Mouse (Mus musculus): ENCODE data around the gene Myo1e. TPM values are rescaled to one million over a fixed set of nuclear protein-coding genes. Genes with fewer than 3 reads are reported as not detected.

Gene Myo1e
- total and polyA plus RNA-seq, 3 experiments, result 82.3 to 186 (median 98.7) TPM

DNA sequence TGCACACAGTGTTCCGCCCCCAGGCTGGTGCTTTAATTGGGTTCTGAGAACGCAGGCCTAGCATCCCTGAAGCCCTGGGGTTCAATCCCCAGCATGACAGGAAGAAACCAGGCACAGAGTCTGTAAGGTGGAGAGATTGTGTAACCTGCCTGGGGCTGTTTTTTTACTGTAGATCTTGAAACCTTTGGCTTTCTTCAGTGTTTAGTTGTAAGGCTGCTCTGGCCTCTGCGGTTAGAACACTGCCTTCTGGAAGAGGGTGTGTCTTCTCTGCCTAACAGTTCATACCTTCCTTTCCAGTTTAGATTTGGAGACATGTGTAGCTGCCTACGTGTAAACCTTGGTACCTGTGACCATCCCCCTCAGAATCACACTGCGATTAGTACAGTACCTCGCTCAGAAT lies 67.3 kb downstream of the Myo1e start:
- no peak for DNase-seq (ENCODE audit: extremely low read depth)
- H3K9me3 ChIP-seq (replicated peaks; ENCODE audit: low read length), result peaks cover 3% of the 10 kb centered on the region
- no peak overlapping the region for H3K4me2 ChIP-seq (ENCODE audit: insufficient read depth, low read depth, poor library complexity, severe bottlenecking)
- peaks cover 19% of the 10 kb centered on the region for H3K79me2 ChIP-seq (replicated peaks; ENCODE audit: control insufficient read depth, extremely low read depth, insufficient read depth, poor library complexity, severe bottlenecking)
- H3K9ac ChIP-seq (ENCODE audit: insufficient read depth, low read depth), result no peak overlapping the region
- H3K4me1 ChIP-seq (ENCODE audit: control insufficient read depth in 1 of 2, insufficient read depth in 2 of 2), result peaks cover 19 to 69% of the 10 kb centered on the region in 2 experiments
- no peak overlapping the region for H3K27ac ChIP-seq (ENCODE audit: insufficient read depth, low read depth)
- no peak overlapping the region for H3K4me3 ChIP-seq (replicated peaks in 1 of 3; ENCODE audit: low read depth in 2 of 3, low read length in 2 of 3, poor library complexity in 1 of 3)
- H3K36me3 ChIP-seq (replicated peaks in 1 of 2; ENCODE audit: control insufficient read depth in 1 of 2, insufficient read depth in 1 of 2, low read length in 1 of 2), result peaks cover 5 to 80% of the 10 kb centered on the region in 2 experiments
- in situ Hi-C loops (cut with MboI; ENCODE audit: low pct_ligation_motif_present, low pct_unique_long_range_greater_than_20kb, low sequenced_read_pairs) (no loop called here), dilution Hi-C loops (cut with MboI; ENCODE audit: extremely low pct_ligation_motif_present, extremely low pct_unique_long_range_greater_than_20kb, low sequenced_read_pairs) (no loop called here)
- H3K27me3 ChIP-seq (replicated peaks), result no peaks in the 10 kb centered on the region
- TF ChIP-seq KAT2A (IDR thresholded peaks at IDR 0.05; ENCODE audit: insufficient replicate concordance, low read length) (no peak), CHD2 (IDR thresholded peaks at IDR 0.05; ENCODE audit: low read length) (no peak), JUN (IDR thresholded peaks at IDR 0.05; ENCODE audit: insufficient read depth, low read depth, low read length) (no peak), MAX (IDR thresholded peaks at IDR 0.05; ENCODE audit: low read length) (no peak), JUND (conservative IDR thresholded peaks at IDR 0.05; ENCODE audit: low read depth, low read length) (no peak), USF1 (IDR thresholded peaks at IDR 0.05; ENCODE audit: low read depth, low read length) (no peak), GABPA (IDR thresholded peaks at IDR 0.05; ENCODE audit: insufficient replicate concordance, low read depth, low read length) (no peak), SIN3A (IDR thresholded peaks at IDR 0.05; ENCODE audit: low read length) (no peak), POLR2AphosphoS2 (IDR thresholded peaks at IDR 0.05; ENCODE audit: low read depth, low read length) (no peak), IRF4 (IDR thresholded peaks at IDR 0.05; ENCODE audit: low read depth, low read length) (no peak), MAZ (IDR thresholded peaks at IDR 0.05; ENCODE audit: low read depth, low read length) (no peak), ZNF384 (IDR thresholded peaks at IDR 0.05; ENCODE audit: low read depth, low read length) (no peak), POLR2A (IDR thresholded peaks at IDR 0.05; ENCODE audit: low read depth, low read length) (no peak), EP300 (IDR thresholded peaks at IDR 0.05; ENCODE audit: low read length) (no peak), NRF1 (IDR thresholded peaks at IDR 0.05; ENCODE audit: low read depth, low read length) (no peak), HCFC1 (IDR thresholded peaks at IDR 0.05; ENCODE audit: low read depth, low read length) (no peak), TCF12 (IDR thresholded peaks at IDR 0.05; ENCODE audit: low read depth, low read length) (no peak), MEF2A (IDR thresholded peaks at IDR 0.05; ENCODE audit: borderline replicate concordance, low read depth, low read length) (no peak), MYC (IDR thresholded peaks at IDR 0.05; ENCODE audit: low read depth, low read length) (no peak)

DNA sequence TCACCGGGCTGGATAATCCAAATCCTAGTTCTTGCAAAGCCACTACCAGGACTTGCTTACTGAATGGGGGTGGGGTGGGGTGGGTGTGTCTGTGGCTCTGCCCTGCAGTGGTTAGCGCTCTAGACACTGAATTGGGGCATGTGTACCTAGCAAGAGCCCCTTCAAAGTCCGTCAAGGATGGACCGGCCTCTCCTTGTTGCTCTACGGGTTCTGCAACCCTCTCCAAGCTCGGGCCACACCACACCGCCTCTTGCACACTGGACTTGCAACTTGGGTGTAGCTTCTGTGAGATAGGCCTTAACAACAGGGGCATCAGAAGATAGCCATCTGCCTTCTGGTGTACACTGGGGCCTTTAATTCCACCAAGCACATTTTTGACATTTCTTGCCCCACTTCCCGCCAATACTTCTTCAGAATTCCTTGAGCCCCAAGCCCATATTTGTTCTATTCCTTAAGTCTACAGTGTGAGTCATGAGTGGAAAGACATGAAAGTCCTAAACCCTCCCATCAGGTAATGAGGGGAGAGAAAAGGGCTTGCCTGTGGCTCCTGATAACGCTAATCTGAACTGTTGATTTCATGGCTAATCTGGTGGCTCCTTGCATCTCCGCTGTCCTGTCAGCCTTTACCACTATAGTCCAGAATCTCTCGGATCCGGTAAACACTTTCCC lies 67.9 kb downstream of the Myo1e start:
- TF ChIP-seq MXI1 (IDR thresholded peaks at IDR 0.05; ENCODE audit: low read depth, low read length), result no peak
- no peak for TF ChIP-seq UBTF (IDR thresholded peaks at IDR 0.05; ENCODE audit: low read depth, low read length)
- no peak for TF ChIP-seq USF1 (IDR thresholded peaks at IDR 0.05; ENCODE audit: low read depth, low read length)
- TF ChIP-seq RCOR1 (conservative IDR thresholded peaks at IDR 0.05; ENCODE audit: low read depth, low read length), result no peak
- TF ChIP-seq MEF2A (IDR thresholded peaks at IDR 0.05; ENCODE audit: borderline replicate concordance, low read depth, low read length), result no peak
- no peak for TF ChIP-seq ETS1 (conservative IDR thresholded peaks at IDR 0.05; ENCODE audit: low read depth, low read length)
- TF ChIP-seq ZKSCAN1 (IDR thresholded peaks at IDR 0.05; ENCODE audit: borderline replicate concordance, low read depth, low read length), result no peak
- no peak for TF ChIP-seq ZC3H11A (IDR thresholded peaks at IDR 0.05; ENCODE audit: low read depth, low read length)
- TF ChIP-seq HCFC1 (IDR thresholded peaks at IDR 0.05; ENCODE audit: low read depth, low read length), result no peak
- no peak for TF ChIP-seq KAT2A (IDR thresholded peaks at IDR 0.05; ENCODE audit: insufficient replicate concordance, low read length)
- no peak for TF ChIP-seq MYC (IDR thresholded peaks at IDR 0.05; ENCODE audit: low read depth, low read length)
- no peak for TF ChIP-seq E2F4 (IDR thresholded peaks at IDR 0.05; ENCODE audit: insufficient replicate concordance, low read depth, low read length)
- no peak for TF ChIP-seq JUN (IDR thresholded peaks at IDR 0.05; ENCODE audit: insufficient read depth, low read depth, low read length)
- no peak for TF ChIP-seq MAFK (IDR thresholded peaks at IDR 0.05; ENCODE audit: insufficient replicate concordance, low read length)
- TF ChIP-seq JUND (conservative IDR thresholded peaks at IDR 0.05; ENCODE audit: low read depth, low read length), result no peak
- TF ChIP-seq TCF12 (IDR thresholded peaks at IDR 0.05; ENCODE audit: low read depth, low read length), result no peak
- TF ChIP-seq RAD21 (IDR thresholded peaks at IDR 0.05; ENCODE audit: low read depth, low read length), result no peak
- no peak for TF ChIP-seq MAX (IDR thresholded peaks at IDR 0.05; ENCODE audit: low read length)
- no peak for DNase-seq (ENCODE audit: extremely low read depth)
- Histone ChIP-seq H3K36me3 (replicated peaks in 1 of 2; ENCODE audit: control insufficient read depth in 1 of 2, insufficient read depth in 1 of 2, low read length in 1 of 2) (peaks cover 5 to 80% of the 10 kb centered on the region in 2 experiments), H3K4me2 (ENCODE audit: insufficient read depth, low read depth, poor library complexity, severe bottlenecking) (no peak overlapping the region), H3K27me3 (replicated peaks) (no peaks in the 10 kb centered on the region), H3K4me3 (replicated peaks in 1 of 3; ENCODE audit: low read depth in 2 of 3, low read length in 2 of 3, poor library complexity in 1 of 3) (no peak overlapping the region), H3K27ac (ENCODE audit: insufficient read depth, low read depth) (no peak overlapping the region), H3K79me2 (replicated peaks; ENCODE audit: control insufficient read depth, extremely low read depth, insufficient read depth, poor library complexity, severe bottlenecking) (peaks cover 23% of the 10 kb centered on the region), H3K9me3 (replicated peaks; ENCODE audit: low read length) (peaks cover 3% of the 10 kb centered on the region), H3K9ac (ENCODE audit: insufficient read depth, low read depth) (no peak overlapping the region), H3K4me1 (ENCODE audit: control insufficient read depth in 1 of 2, insufficient read depth in 2 of 2) (peaks cover 16 to 71% of the 10 kb centered on the region in 2 experiments)
- dilution Hi-C loops (cut with MboI; ENCODE audit: extremely low pct_ligation_motif_present, extremely low pct_unique_long_range_greater_than_20kb, low sequenced_read_pairs), result no loop called here
- in situ Hi-C loops (cut with MboI; ENCODE audit: low pct_ligation_motif_present, low pct_unique_long_range_greater_than_20kb, low sequenced_read_pairs), result no loop called here
